Mouse (Mus musculus): Measurements from ENCODE around the gene Hist1h4n. TPM values are rescaled to one million over a fixed set of nuclear protein-coding genes. Genes with fewer than 3 reads are reported as not detected.
"Not testable (repeated sequence)": the region's sequence is repeated elsewhere in the genome, so short reads cannot be mapped to it uniquely, and the experiment has no call there.

The Hist1h4n gene
- polyA plus RNA-seq, 1 experiment from 2014 or later, result 28.4 TPM

DNA sequence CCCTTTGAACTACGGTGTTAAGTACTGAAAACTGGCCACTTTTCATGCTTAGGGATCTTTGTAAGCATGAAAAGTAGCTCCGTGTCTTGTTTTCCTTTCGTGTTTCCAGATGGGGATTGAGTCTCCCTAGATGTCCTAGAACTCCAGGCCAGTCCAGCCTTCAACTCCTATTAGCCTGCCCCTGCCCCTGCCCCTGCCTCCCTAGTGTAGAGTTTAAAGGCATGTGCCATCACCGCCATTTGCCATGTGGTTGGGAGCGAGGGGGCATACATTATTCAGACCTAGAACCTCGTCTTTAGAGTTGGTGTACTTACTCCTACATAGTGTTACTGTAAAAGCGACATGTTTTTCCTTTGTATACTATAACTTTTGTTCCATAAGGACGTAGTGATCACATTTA lies 20.9 kb downstream of the Hist1h4n start:
- not testable (repeated sequence) for H3K9ac ChIP-seq (replicated peaks; ENCODE audit: low read depth, low read length); ATAC-seq (ENCODE audit: insufficient number of reproducible peaks, insufficient read depth, low FRiP score, low read depth); H3K9me3 ChIP-seq (ENCODE audit: control insufficient read depth, low read depth, low read length); H3K4me1 ChIP-seq (ENCODE audit: control insufficient read depth, insufficient read depth, low read length); H3K4me2 ChIP-seq (replicated peaks; ENCODE audit: low read depth, low read length); H3K27ac ChIP-seq (ENCODE audit: low read length); H3K36me3 ChIP-seq (ENCODE audit: control insufficient read depth, insufficient read depth, low read length); H3K4me3 ChIP-seq (ENCODE audit: low read depth, low read length); H3K27me3 ChIP-seq (ENCODE audit: control insufficient read depth, insufficient read depth, low read length)
- WGBS, result no CpG with 5 or more reads among the region's 8 CpGs

GRCm38 (mm10) chr13:21810073-21810472 lies 21.9 kb downstream of the Hist1h4n start, which contains the start of the genes Hist1h2bq and Hist1h2ao:
TSS of gene Hist1h2bq (minus strand) at chr13:21810197.
TSS of gene Hist1h2ao (plus strand) at chr13:21810465.
- H3K9me3 ChIP-seq (ENCODE audit: control insufficient read depth, low read depth, low read length); H3K4me3 ChIP-seq (ENCODE audit: low read depth, low read length); H3K4me2 ChIP-seq (replicated peaks; ENCODE audit: low read depth, low read length); H3K9ac ChIP-seq (replicated peaks; ENCODE audit: low read depth, low read length); H3K27ac ChIP-seq (ENCODE audit: low read length); H3K4me1 ChIP-seq (ENCODE audit: control insufficient read depth, insufficient read depth, low read length); H3K27me3 ChIP-seq (ENCODE audit: control insufficient read depth, insufficient read depth, low read length); H3K36me3 ChIP-seq (ENCODE audit: control insufficient read depth, insufficient read depth, low read length): not testable (repeated sequence)
- WGBS, result no CpG with 5 or more reads among the region's 23 CpGs
- peak; percentile 97 for ATAC-seq (ENCODE audit: insufficient number of reproducible peaks, insufficient read depth, low FRiP score, low read depth)

GRCm38 (mm10) chr13:21803058-21803457 lies 28.9 kb downstream of the Hist1h4n start:
- H3K27ac ChIP-seq (ENCODE audit: low read length); H3K4me3 ChIP-seq (ENCODE audit: low read depth, low read length); H3K9me3 ChIP-seq (ENCODE audit: control insufficient read depth, low read depth, low read length); H3K4me2 ChIP-seq (replicated peaks; ENCODE audit: low read depth, low read length); H3K9ac ChIP-seq (replicated peaks; ENCODE audit: low read depth, low read length); H3K4me1 ChIP-seq (ENCODE audit: control insufficient read depth, insufficient read depth, low read length); H3K27me3 ChIP-seq (ENCODE audit: control insufficient read depth, insufficient read depth, low read length); H3K36me3 ChIP-seq (ENCODE audit: control insufficient read depth, insufficient read depth, low read length): not testable (repeated sequence)
- whole genome bisulfite sequencing, result no CpG with 5 or more reads among the region's 4 CpGs
- peak; percentile 76; the same call in 1 of the 2 replicates for ATAC-seq (ENCODE audit: insufficient number of reproducible peaks, insufficient read depth, low FRiP score, low read depth)

GRCm38 (mm10) chr13:21797163-21797562 lies 34.8 kb downstream of the Hist1h4n start:
- not testable (repeated sequence) for ATAC-seq (ENCODE audit: insufficient number of reproducible peaks, insufficient read depth, low FRiP score, low read depth); H3K9ac ChIP-seq (replicated peaks; ENCODE audit: low read depth, low read length); H3K27me3 ChIP-seq (ENCODE audit: control insufficient read depth, insufficient read depth, low read length); H3K4me2 ChIP-seq (replicated peaks; ENCODE audit: low read depth, low read length); H3K4me3 ChIP-seq (ENCODE audit: low read depth, low read length); H3K9me3 ChIP-seq (ENCODE audit: control insufficient read depth, low read depth, low read length); H3K27ac ChIP-seq (ENCODE audit: low read length); H3K4me1 ChIP-seq (ENCODE audit: control insufficient read depth, insufficient read depth, low read length); H3K36me3 ChIP-seq (ENCODE audit: control insufficient read depth, insufficient read depth, low read length)

DNA sequence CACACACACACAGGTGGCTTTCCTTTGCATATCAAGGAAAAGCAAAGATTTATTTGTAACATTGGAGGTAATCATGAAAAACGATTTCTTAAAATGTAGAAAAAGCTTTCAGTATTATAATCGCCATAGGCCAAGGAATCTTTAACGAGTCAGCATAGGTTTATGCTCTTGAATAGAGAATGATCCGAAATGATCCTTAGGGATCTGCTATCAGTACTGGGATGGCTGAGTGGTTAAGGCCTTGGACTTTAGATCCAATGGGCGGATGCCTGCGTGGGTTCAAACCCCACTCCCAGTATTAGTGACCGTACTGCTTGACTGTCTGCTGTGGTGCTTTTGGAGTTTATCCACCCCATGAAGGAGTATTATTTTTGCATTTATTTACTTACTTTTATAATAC lies 36.4 kb downstream of the Hist1h4n start:
- H3K4me2 ChIP-seq (replicated peaks; ENCODE audit: low read depth, low read length), result no peak overlapping the region
- no peak overlapping the region for H3K9ac ChIP-seq (replicated peaks; ENCODE audit: low read depth, low read length)
- no peak overlapping the region for H3K4me3 ChIP-seq (ENCODE audit: low read depth, low read length)
- 0 out of 2 replicates have a peak, but pooled peaks cover 1% of the 10 kb centered on the region for H3K4me1 ChIP-seq (ENCODE audit: control insufficient read depth, insufficient read depth, low read length)
- no peak overlapping the region for H3K27ac ChIP-seq (ENCODE audit: low read length)
- 90% methylated on average over 7 of the region's 7 CpGs for WGBS
- ATAC-seq (ENCODE audit: insufficient number of reproducible peaks, insufficient read depth, low FRiP score, low read depth), result no peak
- no peaks in the 10 kb centered on the region for H3K9me3 ChIP-seq (ENCODE audit: control insufficient read depth, low read depth, low read length)
- no peaks in the 10 kb centered on the region for H3K27me3 ChIP-seq (ENCODE audit: control insufficient read depth, insufficient read depth, low read length)
- no peaks in the 10 kb centered on the region for H3K36me3 ChIP-seq (ENCODE audit: control insufficient read depth, insufficient read depth, low read length)

- H3K9ac ChIP-seq (replicated peaks; ENCODE audit: low read depth, low read length), result peak overlapping the region; percentile 32; the same call in 1 of the 2 replicates
- WGBS, result 10% methylated on average over 18 of the region's 18 CpGs
- no peak for ATAC-seq (ENCODE audit: insufficient number of reproducible peaks, insufficient read depth, low FRiP score, low read depth)
- peak overlapping the region; percentile 39; the same call in 1 of the 2 replicates for H3K27ac ChIP-seq (ENCODE audit: low read length)
- H3K9me3 ChIP-seq (ENCODE audit: control insufficient read depth, low read depth, low read length), result no peaks in the 10 kb centered on the region
- H3K4me2 ChIP-seq (replicated peaks; ENCODE audit: low read depth, low read length), result peak overlapping the region; percentile 51
- H3K27me3 ChIP-seq (ENCODE audit: control insufficient read depth, insufficient read depth, low read length), result no peaks in the 10 kb centered on the region
- peak overlapping the region; percentile 20; the same call in 1 of the 2 replicates for H3K4me3 ChIP-seq (ENCODE audit: low read depth, low read length)
- H3K36me3 ChIP-seq (ENCODE audit: control insufficient read depth, insufficient read depth, low read length), result no peaks in the 10 kb centered on the region
- H3K4me1 ChIP-seq (ENCODE audit: control insufficient read depth, insufficient read depth, low read length), result peaks cover 14% of the 10 kb centered on the region; the same call in 1 of the 2 replicates
These were observed 41.3 kb downstream of the Hist1h4n start for GRCm38 (mm10) chr13:21790601-21791283.

- no peak overlapping the region for H3K9ac ChIP-seq (replicated peaks; ENCODE audit: low read depth, low read length)
- no peaks in the 10 kb centered on the region for H3K9me3 ChIP-seq (ENCODE audit: control insufficient read depth, low read depth, low read length)
- H3K27ac ChIP-seq (ENCODE audit: low read length), result no peak overlapping the region
- WGBS, result 42% methylated on average over 6 of the region's 6 CpGs
- H3K27me3 ChIP-seq (ENCODE audit: control insufficient read depth, insufficient read depth, low read length), result no peaks in the 10 kb centered on the region
- H3K4me2 ChIP-seq (replicated peaks; ENCODE audit: low read depth, low read length), result no peak overlapping the region
- H3K4me3 ChIP-seq (ENCODE audit: low read depth, low read length), result no peak overlapping the region
- H3K36me3 ChIP-seq (ENCODE audit: control insufficient read depth, insufficient read depth, low read length), result no peaks in the 10 kb centered on the region
- H3K4me1 ChIP-seq (ENCODE audit: control insufficient read depth, insufficient read depth, low read length), result peaks cover 17% of the 10 kb centered on the region; the same call in 1 of the 2 replicates
- ATAC-seq (ENCODE audit: insufficient number of reproducible peaks, insufficient read depth, low FRiP score, low read depth), result no peak
These were observed 42.1 kb downstream of the Hist1h4n start for GRCm38 (mm10) chr13:21789925-21790324.

GRCm38 (mm10) chr13:21787760-21788593 lies 44.0 kb downstream of the Hist1h4n start:
- Histone ChIP-seq H3K4me3 (ENCODE audit: low read depth, low read length) (peak overlapping the region; percentile 29; the same call in 1 of the 2 replicates), H3K27ac (ENCODE audit: low read length) (peak overlapping the region; percentile 79), H3K9ac (replicated peaks; ENCODE audit: low read depth, low read length) (peak overlapping the region; percentile 33), H3K36me3 (ENCODE audit: control insufficient read depth, insufficient read depth, low read length) (no peaks in the 10 kb centered on the region), H3K9me3 (ENCODE audit: control insufficient read depth, low read depth, low read length) (no peaks in the 10 kb centered on the region), H3K27me3 (ENCODE audit: control insufficient read depth, insufficient read depth, low read length) (no peaks in the 10 kb centered on the region), H3K4me2 (replicated peaks; ENCODE audit: low read depth, low read length) (peak overlapping the region; percentile 40), H3K4me1 (ENCODE audit: control insufficient read depth, insufficient read depth, low read length) (peaks cover 24% of the 10 kb centered on the region; the same call in 1 of the 2 replicates)
- no peak for ATAC-seq (ENCODE audit: insufficient number of reproducible peaks, insufficient read depth, low FRiP score, low read depth)
- 25% methylated on average over 13 of the region's 21 CpGs for WGBS
